Mouse (Mus musculus): Measurements from ENCODE around the gene Gpn2. TPM values are rescaled to one million over a fixed set of nuclear protein-coding genes. Genes with fewer than 3 reads are reported as not detected.

Gene Gpn2
- total and polyA plus RNA-seq, 2 experiments from 2014 or later, result 16.8 to 18.5 TPM

GRCm38 (mm10) chr4:133612416-133612815, 28.3 kb downstream of the Gpn2 start:
- peak; percentile 35 for TF ChIP-seq CTCF (IDR thresholded peaks at IDR 0.05; ENCODE audit: low read depth)
- no peak overlapping the region for H3K27ac ChIP-seq (ENCODE audit: low read depth, low read length)
- H3K9me3 ChIP-seq (ENCODE audit: low read length), result no peaks in the 10 kb centered on the region
- no peak overlapping the region for H3K9ac ChIP-seq
- WGBS, result 97% methylated on average over 7 of the region's 7 CpGs
- H3K4me2 ChIP-seq (ENCODE audit: low read depth), result no peak overlapping the region
- ATAC-seq (no peak), DNase-seq (no peak)
- H3K4me3 ChIP-seq (ENCODE audit: low read depth, low read length), result no peak overlapping the region
- H3K27me3 ChIP-seq (ENCODE audit: insufficient read depth, low read length), result no peaks in the 10 kb centered on the region
- H3K36me3 ChIP-seq (ENCODE audit: insufficient read depth), result peaks cover 42% of the 10 kb centered on the region
- H3K4me1 ChIP-seq (ENCODE audit: insufficient read depth), result no peaks in the 10 kb centered on the region

GRCm38 (mm10) chr4:133613026-133613425, 28.9 kb downstream of the Gpn2 start:
- 86% methylated on average over 8 of the region's 8 CpGs for WGBS
- Histone ChIP-seq H3K4me3 (ENCODE audit: low read depth, low read length) (no peak overlapping the region), H3K27me3 (ENCODE audit: insufficient read depth, low read length) (no peaks in the 10 kb centered on the region), H3K4me1 (ENCODE audit: insufficient read depth) (no peaks in the 10 kb centered on the region), H3K9ac (no peak overlapping the region), H3K36me3 (ENCODE audit: insufficient read depth) (peaks cover 42% of the 10 kb centered on the region), H3K27ac (ENCODE audit: low read depth, low read length) (no peak overlapping the region), H3K4me2 (ENCODE audit: low read depth) (no peak overlapping the region), H3K9me3 (ENCODE audit: low read length) (no peaks in the 10 kb centered on the region)
- ATAC-seq (no peak), DNase-seq (no peak)
- no peak for TF ChIP-seq CTCF (IDR thresholded peaks at IDR 0.05; ENCODE audit: low read depth)

GRCm38 (mm10) chr4:133613867-133614266, 29.7 kb downstream of the Gpn2 start:
- DNase-seq, result no peak
- WGBS, result 71% methylated on average over 4 of the region's 4 CpGs
- H3K4me3 ChIP-seq (ENCODE audit: low read depth, low read length), result no peak overlapping the region
- H3K4me2 ChIP-seq (ENCODE audit: low read depth), result no peak overlapping the region
- no peaks in the 10 kb centered on the region for H3K27me3 ChIP-seq (ENCODE audit: insufficient read depth, low read length)
- H3K9ac ChIP-seq, result no peak overlapping the region
- H3K4me1 ChIP-seq (ENCODE audit: insufficient read depth), result no peaks in the 10 kb centered on the region
- no peaks in the 10 kb centered on the region for H3K9me3 ChIP-seq (ENCODE audit: low read length)
- peaks cover 35% of the 10 kb centered on the region for H3K36me3 ChIP-seq (ENCODE audit: insufficient read depth)
- ATAC-seq, result no peak
- no peak overlapping the region for H3K27ac ChIP-seq (ENCODE audit: low read depth, low read length)
- no peak for TF ChIP-seq CTCF (IDR thresholded peaks at IDR 0.05; ENCODE audit: low read depth)

GRCm38 (mm10) chr4:133614274-133614761, 30.2 kb downstream of the Gpn2 start:
- Histone ChIP-seq H3K36me3 (ENCODE audit: insufficient read depth) (peaks cover 35% of the 10 kb centered on the region), H3K27me3 (ENCODE audit: insufficient read depth, low read length) (no peaks in the 10 kb centered on the region), H3K4me1 (ENCODE audit: insufficient read depth) (no peaks in the 10 kb centered on the region), H3K9me3 (ENCODE audit: low read length) (no peaks in the 10 kb centered on the region), H3K27ac (ENCODE audit: low read depth, low read length) (no peak overlapping the region), H3K4me2 (ENCODE audit: low read depth) (no peak overlapping the region), H3K9ac (no peak overlapping the region), H3K4me3 (ENCODE audit: low read depth, low read length) (no peak overlapping the region)
- DNase-seq, result no peak
- peak; percentile 79 for ATAC-seq
- WGBS, result 76% methylated on average over 8 of the region's 8 CpGs
- no peak for TF ChIP-seq CTCF (IDR thresholded peaks at IDR 0.05; ENCODE audit: low read depth)

- 84% methylated on average over 10 of the region's 10 CpGs for WGBS
- DNase-seq (no peak), ATAC-seq (no peak)
- Histone ChIP-seq H3K4me1 (ENCODE audit: insufficient read depth) (no peaks in the 10 kb centered on the region), H3K27me3 (ENCODE audit: insufficient read depth, low read length) (no peaks in the 10 kb centered on the region), H3K9ac (no peak overlapping the region), H3K9me3 (ENCODE audit: low read length) (no peaks in the 10 kb centered on the region), H3K27ac (ENCODE audit: low read depth, low read length) (no peak overlapping the region), H3K4me2 (ENCODE audit: low read depth) (no peak overlapping the region), H3K4me3 (ENCODE audit: low read depth, low read length) (no peak overlapping the region), H3K36me3 (ENCODE audit: insufficient read depth) (peaks cover 35% of the 10 kb centered on the region)
- no peak for TF ChIP-seq CTCF (IDR thresholded peaks at IDR 0.05; ENCODE audit: low read depth)
Observed at GRCm38 (mm10) chr4:133615416-133615815, 31.3 kb downstream of the Gpn2 start.

GRCm38 (mm10) chr4:133617936-133618335, 33.8 kb downstream of the Gpn2 start:
- Histone ChIP-seq H3K36me3 (ENCODE audit: insufficient read depth) (peaks cover 22% of the 10 kb centered on the region), H3K4me2 (ENCODE audit: low read depth) (no peak overlapping the region), H3K9ac (no peak overlapping the region), H3K9me3 (ENCODE audit: low read length) (no peaks in the 10 kb centered on the region), H3K27ac (ENCODE audit: low read depth, low read length) (no peak overlapping the region), H3K4me1 (ENCODE audit: insufficient read depth) (no peaks in the 10 kb centered on the region), H3K27me3 (ENCODE audit: insufficient read depth, low read length) (no peaks in the 10 kb centered on the region), H3K4me3 (ENCODE audit: low read depth, low read length) (no peak overlapping the region)
- ATAC-seq (no peak), DNase-seq (no peak)
- 88% methylated on average over 11 of the region's 11 CpGs for WGBS
- no peak for TF ChIP-seq CTCF (IDR thresholded peaks at IDR 0.05; ENCODE audit: low read depth)

- H3K4me1 ChIP-seq (ENCODE audit: insufficient read depth), result no peaks in the 10 kb centered on the region
- WGBS, result 72% methylated on average over 4 of the region's 4 CpGs
- no peak overlapping the region for H3K9ac ChIP-seq
- H3K36me3 ChIP-seq (ENCODE audit: insufficient read depth), result peaks cover 24% of the 10 kb centered on the region
- no peak for ATAC-seq
- no peak overlapping the region for H3K27ac ChIP-seq (ENCODE audit: low read depth, low read length)
- H3K4me3 ChIP-seq (ENCODE audit: low read depth, low read length), result no peak overlapping the region
- DNase-seq, result no peak
- H3K27me3 ChIP-seq (ENCODE audit: insufficient read depth, low read length), result no peaks in the 10 kb centered on the region
- TF ChIP-seq CTCF (IDR thresholded peaks at IDR 0.05; ENCODE audit: low read depth), result no peak
- H3K9me3 ChIP-seq (ENCODE audit: low read length), result no peaks in the 10 kb centered on the region
- no peak overlapping the region for H3K4me2 ChIP-seq (ENCODE audit: low read depth)
Observed at GRCm38 (mm10) chr4:133619473-133620136, 35.4 kb downstream of the Gpn2 start.

All from forebrain, postnatal 0 days (tissue).